Mouse (Mus musculus) cortical plate, adult 2 months (tissue): ENCODE measurements around the gene Fndc10.

Experiments
- CTCF ChIP-seq: fragments of 200-500 bp; IDR thresholded peaks from 2 replicates; pipeline ENCODE4 v1.5.1; 2011; ENCODE audit warnings: mild to moderate bottlenecking, control low read depth, low read length; ENCODE audit not compliant: insufficient read depth; ENCODE audit errors: extremely low read depth
- POLR2A ChIP-seq: fragments of 200-500 bp; IDR thresholded peaks from 2 replicates; pipeline ENCODE4 v1.6.1; 2011; ENCODE audit warnings: mild to moderate bottlenecking, low read length, control low read depth; ENCODE audit not compliant: insufficient read depth; ENCODE audit errors: extremely low read depth

DNA sequence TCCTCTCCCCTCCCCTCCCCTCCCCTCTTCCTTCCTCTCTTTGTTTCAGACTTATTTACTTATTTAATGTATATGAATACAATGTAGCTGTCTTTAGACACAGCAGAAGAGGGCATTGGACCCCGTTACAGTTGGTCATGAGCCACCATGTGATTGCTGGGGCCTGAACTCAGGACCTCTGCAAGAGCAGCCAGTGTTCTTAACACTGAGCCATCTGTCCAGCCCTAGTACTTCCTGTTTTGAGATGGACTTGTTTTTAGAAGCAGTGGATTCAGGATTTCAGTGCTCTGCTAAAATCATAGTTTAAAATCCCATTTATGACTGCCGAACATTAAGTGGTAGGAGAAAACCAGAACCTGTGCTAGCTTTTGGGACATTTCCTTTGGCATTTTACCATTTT, 14.4 kb downstream of the Fndc10 start:
- TF ChIP-seq CTCF (no peak), POLR2A (no peak)
